ENCODE assay signal across 8 mouse cellular contexts in the genomic region with DNA sequence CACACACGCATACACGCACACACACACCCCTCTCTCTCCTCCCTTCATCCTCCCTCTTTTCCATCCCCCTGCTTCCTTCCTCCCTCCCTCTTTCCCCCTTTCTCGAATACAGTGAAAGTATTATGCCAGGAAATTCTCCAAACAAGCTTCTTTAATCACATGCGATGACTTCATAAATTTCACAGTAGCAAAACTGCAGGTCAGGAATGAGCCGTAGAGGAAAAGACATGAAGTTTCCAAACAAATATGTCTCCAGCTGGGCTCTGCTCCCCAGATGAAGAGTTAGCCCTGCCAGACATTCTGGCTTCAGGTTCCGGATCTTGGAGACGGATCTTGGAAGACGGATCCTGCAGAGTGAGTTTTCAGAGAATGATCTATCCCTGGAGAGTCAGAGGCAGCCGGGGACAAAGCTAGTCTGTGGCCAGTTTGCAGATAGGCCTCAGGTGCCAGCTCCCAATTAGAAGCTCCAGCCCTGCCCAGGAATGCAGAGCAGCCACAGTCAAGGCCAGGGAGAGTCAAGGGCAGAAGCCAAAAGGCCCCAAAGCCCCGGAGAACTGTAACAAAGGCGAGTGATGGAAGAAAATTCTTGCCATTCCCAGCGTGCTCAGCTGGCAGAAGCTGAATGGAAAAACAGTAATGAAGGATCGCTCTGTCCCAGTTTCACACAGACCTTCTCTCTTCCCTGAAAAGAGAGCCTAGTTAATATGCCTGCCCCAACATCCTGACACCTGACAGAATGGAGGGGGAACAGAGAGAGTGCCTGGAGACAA.
DNase-seq lines count a peak whose midpoint lies in the region; ATAC-seq and TF ChIP-seq lines count a peak whose summit lies in the region.

No protein-coding gene starts in this region.

- no peak overlapping the region; the same call in 1 of the 2 replicates for H3K9ac ChIP-seq in ES-E14 (ENCODE audit: insufficient read depth, low read depth, low read length, poor library complexity, severe bottlenecking)

- peak; percentile 78 for DNase-seq in ES-E14 (ENCODE audit: low read depth, low spot score)
- DNase-seq in heart, postnatal 36 days, result peak; percentile 62 to 71
- peak; percentile 55 to 81 for DNase-seq in layer of hippocampus, adult 2 months (ENCODE audit: low spot score in 2 of 2)
- DNase-seq in lung, postnatal 4 days, result peak; percentile 56 to 79
- no peak for DNase-seq in yolk sac, embryonic 10.5 days (ENCODE audit: low spot score)

- no peak for TF ChIP-seq POLR2A in testis, adult 2 months (IDR thresholded peaks at IDR 0.05; ENCODE audit: control insufficient read depth, low read depth, low read length)

- in situ Hi-C loops in ES-E14 (cut with MboI; ENCODE audit: low sequenced_read_pairs in 2 of 2, unreplicated experiment in 2 of 2), result no loop called here

- peaks cover 4 to 7% of the 10 kb centered on the region in 2 experiments; a peak in 2 of 4 replicates for H3K4me1 ChIP-seq in ES-E14 (ENCODE audit: control insufficient read depth in 2 of 2, insufficient read depth in 2 of 2, low read length in 2 of 2, poor library complexity in 1 of 2)
- H3K4me1 ChIP-seq in testis, adult 2 months (ENCODE audit: control insufficient read depth, insufficient read depth, low read length), result peaks cover 7% of the 10 kb centered on the region

- H3K9me3 ChIP-seq in ES-E14 (ENCODE audit: control insufficient read depth, insufficient read depth, low read depth, low read length), result no peaks in the 10 kb centered on the region

- H3K27ac ChIP-seq in ES-E14 (ENCODE audit: insufficient read depth, low read depth, low read length, poor library complexity, severe bottlenecking), result peak overlapping the region; percentile 67; the same call in 1 of the 2 replicates
- H3K27ac ChIP-seq in layer of hippocampus, adult 2 months, result peak overlapping the region; percentile 86
- peak overlapping the region; percentile 80 for H3K27ac ChIP-seq in testis, adult 2 months (ENCODE audit: control insufficient read depth, insufficient read depth, low read depth, low read length)

- no peak for TF ChIP-seq CTCF in layer of hippocampus, adult 2 months (conservative IDR thresholded peaks at IDR 0.05)
- TF ChIP-seq CTCF in testis, adult 2 months (IDR thresholded peaks at IDR 0.05; ENCODE audit: control insufficient read depth, insufficient read depth, insufficient replicate concordance, low read depth, low read length), result no peak

- intact Hi-C loops in heart, postnatal 36 days (cut with DNase I), result loop anchor here (10.0 kb wide), 1 partner anchor 403 kb away; the partner anchor contains the start of gene Ndufv2

- peak overlapping the region in 1 of 2 experiments; percentile 12; a peak in 2 of 4 replicates for H3K4me3 ChIP-seq in ES-E14 (ENCODE audit: insufficient read depth in 1 of 2, low read depth in 1 of 2, low read length in 2 of 2, poor library complexity in 1 of 2, severe bottlenecking in 1 of 2)
- H3K4me3 ChIP-seq in layer of hippocampus, adult 2 months, result no peak overlapping the region
- no peak overlapping the region for H3K4me3 ChIP-seq in testis, adult 2 months (ENCODE audit: control insufficient read depth, low read depth, low read length)

- ATAC-seq in cerebellum, adult (ENCODE audit: insufficient number of reproducible peaks, low FRiP score, low TSS enrichment), result peak; percentile 61
- peak; percentile 67 for ATAC-seq in frontal cortex, adult (ENCODE audit: low TSS enrichment)

- no peaks in the 10 kb centered on the region for H3K27me3 ChIP-seq in testis, adult 2 months (ENCODE audit: control insufficient read depth, insufficient read depth, low read length)

- H3K36me3 ChIP-seq in ES-E14 (ENCODE audit: control insufficient read depth, insufficient read depth, low read length, poor library complexity, severe bottlenecking), result peaks cover 2% of the 10 kb centered on the region; the same call in 1 of the 2 replicates
- H3K36me3 ChIP-seq in testis, adult 2 months (ENCODE audit: control insufficient read depth, insufficient read depth, low read length), result no peaks in the 10 kb centered on the region

TF ChIP-seq in ES-E14, 5 proteins besides CTCF, POLR2A, EP300 and RAD21:
- no peak for TF ChIP-seq ZNF384 (IDR thresholded peaks at IDR 0.05; ENCODE audit: low read depth, low read length)
- TF ChIP-seq CHD2 (IDR thresholded peaks at IDR 0.05; ENCODE audit: low read depth, low read length), result peak; percentile 77
TF ChIP-seq in ES-E14: peak in this region for 1.
